In the genomic region with DNA sequence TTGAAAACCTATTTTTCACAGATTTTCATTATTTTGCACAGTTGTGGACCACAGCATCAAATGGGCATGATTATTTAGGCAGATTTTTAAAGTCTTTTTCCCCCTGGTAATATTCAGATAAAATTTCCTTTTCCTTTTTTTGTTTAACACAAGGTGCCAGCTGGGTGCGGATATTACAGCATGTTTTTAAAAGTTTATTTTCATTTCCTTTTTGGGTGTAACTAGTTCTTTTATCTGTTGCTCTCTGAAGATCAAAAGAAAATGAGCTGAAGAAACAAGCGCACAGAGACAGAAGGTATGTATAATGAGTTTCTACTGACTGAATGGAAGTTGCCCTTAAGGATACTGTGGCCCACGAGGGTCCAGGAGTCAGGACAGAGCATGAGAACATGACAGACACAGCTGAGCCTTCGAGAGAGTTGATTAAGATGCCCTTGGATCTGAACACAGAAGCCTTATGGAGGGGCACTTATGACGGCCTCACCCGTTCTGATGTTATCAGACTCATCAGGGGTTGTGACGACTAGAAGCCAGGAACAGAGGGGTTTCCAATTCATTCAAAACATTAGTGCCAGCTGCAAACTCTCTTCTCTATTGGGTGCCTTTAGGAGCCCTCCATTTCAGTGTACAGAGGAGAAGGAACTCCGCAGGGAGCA, we compare ENCODE assay signal across 14 mouse cellular contexts. TPM values are rescaled to one million over a fixed set of nuclear protein-coding genes. Genes with fewer than 3 reads are reported as not detected.
A peak's percentile ranks its signal among the peaks of the same experiment; 100 is the strongest.
DNase-seq lines count a peak whose midpoint lies in the region; ATAC-seq and TF ChIP-seq lines count a peak whose summit lies in the region.
"Had no signal": no experiment of that assay in that cellular context is flagged by ENCODE, and none has a peak within 500 bp of the region (broad histone marks: within the 10 kb centered on the region; RNA-seq: fewer than 3 reads in every experiment).

No protein-coding gene starts in this region.

- H3K4me1 ChIP-seq in heart, embryonic 10.5 days, result peaks cover 28% of the 10 kb centered on the region
- peaks cover 5% of the 10 kb centered on the region; the same call in 1 of the 2 replicates for H3K4me1 ChIP-seq in lung, postnatal 0 days (ENCODE audit: insufficient read depth, low read depth, low read length)
- peaks cover 51% of the 10 kb centered on the region for H3K4me1 ChIP-seq in embryonic facial prominence, embryonic 10.5 days
- H3K4me1 ChIP-seq: neural tube, embryonic 12.5 days had no signal

- no peak for TF ChIP-seq CTCF in lung, postnatal 0 days (IDR thresholded peaks at IDR 0.05)

- no peaks in the 10 kb centered on the region for H3K36me3 ChIP-seq in heart, embryonic 10.5 days
- no peaks in the 10 kb centered on the region for H3K36me3 ChIP-seq in lung, postnatal 0 days (ENCODE audit: insufficient read depth, low read length)
- H3K36me3 ChIP-seq in embryonic facial prominence, embryonic 10.5 days (replicated peaks), result no peaks in the 10 kb centered on the region
- H3K36me3 ChIP-seq: neural tube, embryonic 12.5 days had no signal

- no peaks in the 10 kb centered on the region for H3K27me3 ChIP-seq in heart, embryonic 10.5 days (ENCODE audit: insufficient read depth, poor library complexity, severe bottlenecking)
- no peaks in the 10 kb centered on the region for H3K27me3 ChIP-seq in lung, postnatal 0 days (replicated peaks; ENCODE audit: insufficient read depth, low read length)
- no peaks in the 10 kb centered on the region for H3K27me3 ChIP-seq in embryonic facial prominence, embryonic 10.5 days (replicated peaks; ENCODE audit: low read depth, poor library complexity, severe bottlenecking)
- H3K27me3 ChIP-seq: neural tube, embryonic 12.5 days had no signal

- H3K27ac ChIP-seq in heart, embryonic 10.5 days, result peak overlapping the region; percentile 17; the same call in 1 of the 2 replicates
- H3K27ac ChIP-seq in lung, postnatal 0 days (ENCODE audit: low read length), result peak overlapping the region; percentile 82
- H3K27ac ChIP-seq in embryonic facial prominence, embryonic 10.5 days (replicated peaks), result peak overlapping the region; percentile 57; the same call in 1 of the 2 replicates
- H3K27ac ChIP-seq: neural tube, embryonic 12.5 days had no signal

- no peak for DNase-seq in heart, embryonic 10.5 days (ENCODE audit: low spot score)
- DNase-seq in heart, postnatal 4 days, result no peak
- DNase-seq in lung, postnatal 0 days (ENCODE audit: low spot score), result peak; percentile 28
- no peak for DNase-seq in lung, postnatal 4 days
- no peak for DNase-seq in embryonic facial prominence, embryonic 10.5 days (ENCODE audit: low spot score)
- peak; percentile 71 for DNase-seq in thymus, postnatal 0 days (ENCODE audit: low spot score)
- no peak for DNase-seq in layer of hippocampus, postnatal 10 days (ENCODE audit: low spot score in 2 of 2)
- no peak for DNase-seq in cerebellum, postnatal 36 days
- DNase-seq: adrenal gland, adult 8-10 months had no signal

- peak; percentile 58 for TF ChIP-seq EP300 in lung, postnatal 0 days (IDR thresholded peaks at IDR 0.05)

- H3K9ac ChIP-seq in lung, postnatal 0 days (replicated peaks; ENCODE audit: low read depth), result no peak overlapping the region
- H3K9ac ChIP-seq: neural tube, embryonic 12.5 days had no signal

- ATAC-seq in lung, postnatal 0 days, result 0 out of 2 replicates have a peak, but pooled peaks have one; percentile 11

- H3K4me3 ChIP-seq in heart, embryonic 10.5 days, result no peak overlapping the region
- H3K4me3 ChIP-seq in lung, postnatal 0 days (ENCODE audit: low read depth, low read length), result no peak overlapping the region
- no peak overlapping the region for H3K4me3 ChIP-seq in embryonic facial prominence, embryonic 10.5 days
- H3K4me3 ChIP-seq: neural tube, embryonic 12.5 days had no signal

- no peaks in the 10 kb centered on the region for H3K9me3 ChIP-seq in heart, embryonic 10.5 days
- H3K9me3 ChIP-seq in lung, postnatal 0 days (ENCODE audit: low read length), result no peaks in the 10 kb centered on the region
- H3K9me3 ChIP-seq in embryonic facial prominence, embryonic 10.5 days, result no peaks in the 10 kb centered on the region
- H3K9me3 ChIP-seq: neural tube, embryonic 12.5 days had no signal

- WGBS in heart, embryonic 10.5 days, result 60% methylated on average over 8 of the region's 8 CpGs
- WGBS in lung, postnatal 0 days, result 45% methylated on average over 8 of the region's 8 CpGs
- 68% methylated on average over 8 of the region's 8 CpGs for WGBS in embryonic facial prominence, embryonic 10.5 days

- H3K4me2 ChIP-seq in lung, postnatal 0 days (replicated peaks; ENCODE audit: low read depth, low read length), result no peak overlapping the region
- H3K4me2 ChIP-seq: liver, embryonic 11.5 days; neural tube, embryonic 12.5 days had no signal

RNA-seq across cellular contexts. Expression of a gene that starts 14.7 kb away (rescaled TPM):
- 0.50 TPM in 1 of 2 replicates, not detected in the other for polyA plus RNA-seq in heart, embryonic 10.5 days (2016; fragmentation: Nextera tagmentation; extraction: Ambion mirVana)
- not detected for total RNA-seq in heart, postnatal 4 days (2021)
- polyA plus RNA-seq in lung, postnatal 0 days (2015; fragmentation: Nextera tagmentation; extraction: Ambion mirVana), result 1.8 and 2.3 TPM in 2 replicates
- polyA plus RNA-seq in embryonic facial prominence, embryonic 10.5 days (2016; fragmentation: Nextera tagmentation; extraction: Ambion mirVana), result 8.5 and 11.3 TPM in 2 replicates
- polyA plus RNA-seq in thymus, postnatal 0 days (2015; fragmentation: Nextera tagmentation; extraction: Ambion mirVana), result 4.2 and 4.9 TPM in 2 replicates
- total RNA-seq in layer of hippocampus, postnatal 10 days (2021), result under 1 TPM in 1 of 2 experiments, not detected in 1; 0.87 TPM
- total RNA-seq: adrenal gland, adult 8-10 months; gastrocnemius, adult 18-20 months; megakaryocyte-erythroid progenitor cell, adult 5-6 weeks had no signal
- polyA plus RNA-seq: C2C12; neural tube, embryonic 12.5 days had no signal

Comparison
In these comparisons a context has a peak if more than half of its experiments do, and no peak if none do; other contexts are left out.
1. DNase-seq: peak in lung, postnatal 0 days (single experiment) and thymus, postnatal 0 days (single experiment); none in heart, embryonic 10.5 days (single experiment), heart, postnatal 4 days (single experiment), lung, postnatal 4 days (0 of 2), embryonic facial prominence, embryonic 10.5 days (single experiment), layer of hippocampus, postnatal 10 days (0 of 2) and cerebellum, postnatal 36 days (0 of 2).
2. H3K27ac ChIP-seq: peak in every context shown above with its lines; median percentile 82 in lung, postnatal 0 days; 57 in embryonic facial prominence, embryonic 10.5 days; 17 in heart, embryonic 10.5 days.